Mouse (Mus musculus): ENCODE measurements around the gene Fgfr2.

Gene Fgfr2

DNA sequence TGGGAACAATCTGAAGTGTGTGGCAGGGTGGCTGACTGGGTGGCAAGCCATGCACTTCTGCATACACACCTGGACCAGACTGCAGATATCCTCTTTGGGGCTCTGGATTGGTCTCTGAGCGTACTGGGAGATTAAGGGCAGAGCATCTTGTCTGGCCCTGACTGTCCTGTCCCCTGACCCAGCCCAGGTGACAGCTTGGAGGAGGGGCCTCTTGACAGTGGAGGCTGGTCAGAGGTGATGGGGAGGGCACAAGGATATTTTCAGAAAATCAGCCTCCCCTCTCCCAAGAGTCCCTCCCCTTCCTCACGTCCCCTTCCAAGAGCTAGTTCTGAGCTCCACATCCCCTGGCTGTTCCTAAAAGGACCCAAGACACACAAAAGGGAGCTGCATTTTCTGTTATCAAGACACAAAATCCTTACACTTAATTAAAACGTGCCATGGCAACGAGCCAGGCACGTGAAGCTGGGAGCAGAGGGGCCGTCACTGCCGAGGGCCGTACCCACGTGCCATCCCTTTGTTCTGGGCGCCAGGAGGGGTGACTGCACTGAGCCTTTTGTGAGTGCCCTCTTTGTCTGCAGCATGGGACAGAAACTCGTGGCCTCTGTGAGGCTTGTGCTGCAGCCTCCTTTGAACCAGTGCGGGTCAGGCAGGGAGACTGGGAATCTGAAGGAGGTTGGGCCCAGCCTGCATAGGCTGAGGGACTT is 1525.2 kb downstream of the Fgfr2 start:
- DNase-seq (ENCODE audit: low read depth): no peak

DNA sequence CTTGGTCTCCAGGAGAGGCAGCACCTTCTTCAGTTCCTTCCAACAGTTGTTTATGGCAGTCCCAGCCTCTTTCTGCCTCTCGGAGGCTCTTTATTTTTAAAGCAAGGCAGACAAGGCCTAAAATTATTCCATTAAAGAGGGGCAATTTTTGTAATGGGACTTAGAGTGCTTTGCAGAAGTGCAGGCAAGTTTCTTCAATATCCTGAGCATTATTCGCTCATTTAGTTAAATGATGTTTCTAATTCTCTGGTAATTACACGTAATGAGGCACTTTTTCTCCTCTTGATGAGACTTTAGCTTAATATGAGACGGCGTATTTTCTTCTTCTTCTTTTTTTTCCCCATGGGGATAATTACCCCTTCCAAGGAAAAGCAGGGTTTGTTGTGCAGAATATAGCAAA is 1537.6 kb downstream of the Fgfr2 start:
- no peak for DNase-seq (ENCODE audit: low read depth)

DNA sequence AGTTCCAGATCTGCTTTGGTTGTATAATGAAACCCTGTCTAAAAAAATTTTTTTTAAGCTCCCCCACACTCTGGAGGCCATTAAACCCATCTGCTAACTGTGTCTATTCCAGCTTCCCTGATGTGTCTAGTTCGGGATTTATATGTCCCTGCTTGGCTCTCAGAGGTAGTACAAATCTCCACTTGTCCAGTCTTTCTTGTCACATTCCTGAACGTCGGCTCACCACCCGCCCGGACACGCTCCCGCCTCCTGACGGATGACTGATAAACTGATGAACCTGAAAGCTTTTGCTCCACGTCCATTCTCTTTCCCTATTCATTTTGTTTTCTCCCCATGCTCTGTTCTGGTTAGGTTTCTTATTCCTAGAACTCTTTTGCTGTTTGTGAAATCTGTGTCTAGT is 1541.0 kb downstream of the Fgfr2 start:
- DNase-seq (ENCODE audit: low read depth): no peak

DNA sequence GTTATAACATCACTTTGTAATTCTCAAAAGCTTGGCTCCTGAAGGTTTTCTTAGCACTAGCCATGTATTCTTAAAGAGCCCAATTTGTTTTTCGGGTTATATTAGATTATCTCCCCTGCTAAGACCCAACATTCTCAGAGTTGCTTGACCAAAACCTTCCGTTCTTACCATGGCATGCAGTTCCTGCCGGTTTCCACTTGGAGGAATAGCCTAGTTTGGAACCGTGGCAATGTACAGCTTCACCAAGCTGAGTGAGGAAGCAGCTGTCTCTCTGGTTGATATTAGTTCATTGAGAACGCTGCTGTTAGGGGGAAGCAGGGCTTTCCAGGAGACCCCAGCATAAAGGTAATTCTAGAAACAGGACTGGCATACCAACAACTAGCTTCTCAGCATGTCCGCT is 1547.9 kb downstream of the Fgfr2 start:
- DNase-seq (ENCODE audit: low read depth): no peak

DNA sequence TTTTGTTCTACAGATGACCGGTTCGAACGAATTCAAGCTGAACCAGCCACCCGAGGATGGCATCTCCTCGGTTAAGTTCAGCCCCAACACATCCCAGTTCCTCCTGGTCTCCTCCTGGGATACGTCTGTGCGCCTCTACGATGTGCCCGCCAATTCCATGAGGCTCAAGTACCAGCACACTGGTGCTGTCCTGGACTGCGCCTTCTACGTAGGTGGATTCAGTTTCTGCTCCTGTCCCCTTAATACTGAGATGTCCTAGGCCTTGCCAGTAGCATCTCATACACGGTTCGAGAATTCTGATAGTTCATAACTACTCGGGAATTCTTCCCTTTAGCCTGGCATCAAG is 1562.5 kb downstream of the Fgfr2 start:
- no peak for DNase-seq (ENCODE audit: low read depth)

GRCm38 (mm10) chr7:131559986-131560696 is 1563.0 kb downstream of the Fgfr2 start, which contains the start of gene Bub3:
TSS of gene Bub3 (plus strand) at chr7:131560222.
- DNase-seq (ENCODE audit: low read depth): peak; percentile 98

DNA sequence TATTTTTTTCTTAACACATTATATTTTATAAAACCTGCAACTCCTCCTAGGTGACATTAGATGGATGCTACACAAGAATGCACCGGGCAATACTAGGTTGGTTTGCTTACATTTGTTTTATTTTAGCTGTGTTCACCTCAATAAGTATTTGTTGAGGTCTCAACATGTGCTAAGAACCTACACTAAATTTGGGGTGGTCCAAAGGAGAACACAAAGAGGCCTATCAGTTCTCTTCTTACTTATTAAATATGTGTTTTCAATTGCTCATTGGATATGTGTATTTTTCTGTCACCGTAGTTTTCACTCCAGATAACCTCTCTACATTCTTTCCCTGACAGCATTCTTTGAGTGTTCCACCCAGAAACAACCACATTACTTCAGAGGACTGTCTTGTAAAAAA is 1565.4 kb downstream of the Fgfr2 start:
- DNase-seq (ENCODE audit: low read depth): no peak

DNA sequence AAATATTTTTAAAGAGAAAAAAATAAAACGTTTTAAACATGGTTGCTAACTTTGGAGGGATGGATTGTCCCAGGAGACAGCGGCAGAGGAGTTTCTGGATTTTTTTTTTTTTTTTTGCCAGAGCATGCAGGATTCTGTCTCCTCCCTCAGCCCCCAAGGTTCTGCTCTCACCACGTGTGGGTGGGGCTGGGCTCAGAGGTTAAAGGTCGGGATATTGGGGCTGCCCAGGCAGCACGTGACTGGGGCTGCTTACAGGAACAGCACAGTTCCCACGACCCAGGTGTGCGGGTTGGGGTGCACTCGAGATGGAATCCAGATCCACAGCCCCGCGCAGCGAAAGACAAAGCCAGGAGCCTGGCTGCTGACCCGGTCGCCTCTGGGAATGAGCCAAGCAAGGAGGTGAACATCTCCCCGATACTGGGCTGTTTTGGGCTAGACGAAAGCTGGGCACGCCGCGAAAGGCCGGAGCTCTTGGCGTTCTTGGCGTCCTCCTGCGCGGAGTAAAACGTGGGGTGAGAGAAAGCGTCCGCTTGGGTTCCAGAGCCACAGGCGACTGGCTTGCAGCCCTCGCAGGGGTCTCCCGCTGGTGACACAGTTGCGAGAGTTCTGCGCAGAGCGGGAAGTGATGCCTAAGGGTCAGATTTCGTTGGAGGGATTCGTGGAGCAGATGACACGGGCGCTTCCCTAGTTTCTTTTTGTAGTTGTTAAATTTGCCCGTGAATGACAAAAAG is 1566.4 kb downstream of the Fgfr2 start:
- DNase-seq (ENCODE audit: low read depth): no peak

DNA sequence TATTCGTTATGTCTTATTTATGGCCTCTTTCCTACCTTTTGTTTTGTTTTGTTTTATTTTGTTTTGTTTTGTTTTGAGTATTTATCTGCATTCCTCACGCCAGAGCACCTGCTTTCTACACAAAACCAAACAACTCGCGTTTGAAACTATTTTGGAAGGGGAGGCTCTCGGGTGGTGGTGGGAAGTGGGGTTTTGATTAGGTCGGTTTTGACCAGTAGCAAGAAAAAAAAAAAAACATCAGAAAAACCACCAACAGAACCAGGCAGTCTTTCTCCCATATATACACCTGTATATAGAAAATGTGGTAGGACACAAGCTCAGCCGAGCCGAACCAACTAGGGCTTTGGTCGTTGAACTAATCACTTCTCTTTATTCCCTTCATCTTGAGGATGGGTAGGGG is 1567.0 kb downstream of the Fgfr2 start:
- no peak for DNase-seq (ENCODE audit: low read depth)

DNA sequence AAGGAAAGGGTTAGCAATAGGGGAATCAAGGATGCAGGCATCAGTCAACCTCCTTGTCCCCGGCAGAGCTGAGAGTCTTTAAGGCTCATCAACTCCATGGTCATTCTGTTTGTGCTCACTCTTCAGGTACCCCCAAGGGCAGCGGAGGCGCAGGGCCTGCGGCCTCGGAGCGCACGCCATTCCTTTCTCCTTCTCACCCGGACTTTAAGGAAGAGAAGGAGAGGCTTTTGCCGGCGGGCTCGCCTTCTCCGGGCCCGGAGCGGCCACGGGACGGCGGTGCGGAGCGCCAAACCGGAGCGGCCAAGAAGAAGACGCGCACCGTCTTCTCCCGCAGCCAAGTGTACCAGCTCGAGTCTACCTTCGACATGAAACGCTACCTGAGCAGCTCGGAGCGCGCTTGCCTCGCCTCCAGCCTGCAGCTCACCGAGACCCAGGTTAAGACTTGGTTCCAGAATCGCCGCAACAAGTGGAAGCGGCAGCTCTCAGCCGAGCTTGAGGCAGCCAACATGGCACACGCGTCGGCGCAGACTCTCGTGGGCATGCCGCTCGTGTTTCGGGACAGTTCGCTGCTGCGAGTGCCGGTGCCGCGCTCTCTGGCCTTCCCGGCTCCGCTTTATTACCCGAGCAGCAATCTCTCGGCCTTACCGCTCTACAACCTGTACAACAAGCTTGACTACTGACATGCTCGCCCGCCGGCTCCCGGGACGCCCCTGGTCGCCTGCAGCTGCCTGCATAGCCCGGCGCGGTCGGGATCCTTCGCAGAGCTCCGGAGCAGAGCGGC is 1567.7 kb downstream of the Fgfr2 start:
- DNase-seq (ENCODE audit: low read depth): no peak

DNA sequence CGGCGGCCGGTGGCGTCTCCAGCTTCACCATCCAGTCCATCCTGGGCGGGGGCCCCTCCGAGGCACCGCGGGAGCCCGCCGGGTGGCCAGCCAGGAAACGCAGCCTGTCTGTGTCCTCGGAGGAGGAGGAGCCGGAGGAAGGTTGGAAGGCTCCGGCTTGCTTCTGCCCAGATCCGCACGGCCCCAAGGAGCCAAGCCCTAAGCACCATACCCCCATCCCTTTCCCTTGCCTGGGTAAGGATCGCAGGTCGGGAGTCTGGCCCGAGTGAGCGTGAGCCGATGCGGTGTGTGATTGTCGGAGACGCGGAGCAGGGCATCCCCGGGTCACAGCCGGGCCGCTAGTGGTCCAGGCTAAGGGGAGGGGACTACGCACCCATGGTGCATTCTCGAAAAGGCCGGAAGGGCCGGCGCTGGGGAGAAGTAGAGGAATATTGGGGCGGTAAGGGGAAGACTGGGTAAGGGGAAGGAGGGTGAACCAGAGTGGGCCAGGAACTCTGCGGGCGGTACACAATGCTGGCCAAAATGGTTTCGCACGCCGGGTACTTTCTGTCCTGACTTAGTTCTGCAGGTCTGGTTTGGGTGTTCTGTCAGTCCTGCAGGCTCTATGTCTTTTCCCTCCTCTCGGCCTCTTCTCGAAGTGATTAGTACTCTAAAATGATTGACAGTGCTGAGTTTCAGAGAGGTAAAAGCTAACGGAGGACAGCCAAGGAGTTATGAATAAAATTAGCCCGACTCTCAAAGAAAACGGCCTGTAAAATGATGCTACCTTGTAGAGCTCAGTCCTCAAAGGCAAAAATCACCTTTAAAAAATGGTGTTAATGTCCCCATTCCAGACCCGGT is 1568.6 kb downstream of the Fgfr2 start:
- DNase-seq (ENCODE audit: low read depth): no peak

- no peak for DNase-seq (ENCODE audit: low read depth)
These were observed 1569.4 kb downstream of the Fgfr2 start for GRCm38 (mm10) chr7:131553771-131554175.

GRCm38 (mm10) chr7:131552781-131553180 is 1570.4 kb downstream of the Fgfr2 start:
- DNase-seq (ENCODE audit: low read depth): no peak

- DNase-seq (ENCODE audit: low read depth): no peak
These were observed 1571.0 kb downstream of the Fgfr2 start for GRCm38 (mm10) chr7:131551931-131552741.

- DNase-seq (ENCODE audit: low read depth): no peak
These were observed 1571.7 kb downstream of the Fgfr2 start for GRCm38 (mm10) chr7:131551471-131551870.

DNA sequence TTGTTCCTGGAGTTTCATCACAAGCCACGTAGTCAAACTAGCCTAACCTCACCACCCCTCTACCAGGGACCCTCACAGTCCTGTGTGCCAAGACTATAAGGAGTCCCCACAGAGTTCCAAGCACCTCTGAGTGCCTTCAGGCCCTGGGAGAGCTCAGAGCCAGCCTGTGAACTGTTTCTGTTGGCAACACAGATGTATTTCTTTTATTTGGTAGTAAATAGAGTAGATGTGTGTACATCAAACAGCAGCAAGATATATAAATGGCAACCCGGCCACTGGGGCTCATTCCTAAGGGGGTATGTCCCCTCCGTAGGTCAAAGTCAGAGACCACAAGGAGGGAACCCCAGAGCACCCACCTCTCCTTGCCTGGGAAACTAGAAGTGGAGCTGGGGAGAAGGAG is 1574.7 kb downstream of the Fgfr2 start, which contains the start of gene Hmx2:
Gene Hmx2, plus strand, starts transcription at position 301 of the 400 bp plus-strand sequence.
- DNase-seq (ENCODE audit: low read depth): no peak

DNA sequence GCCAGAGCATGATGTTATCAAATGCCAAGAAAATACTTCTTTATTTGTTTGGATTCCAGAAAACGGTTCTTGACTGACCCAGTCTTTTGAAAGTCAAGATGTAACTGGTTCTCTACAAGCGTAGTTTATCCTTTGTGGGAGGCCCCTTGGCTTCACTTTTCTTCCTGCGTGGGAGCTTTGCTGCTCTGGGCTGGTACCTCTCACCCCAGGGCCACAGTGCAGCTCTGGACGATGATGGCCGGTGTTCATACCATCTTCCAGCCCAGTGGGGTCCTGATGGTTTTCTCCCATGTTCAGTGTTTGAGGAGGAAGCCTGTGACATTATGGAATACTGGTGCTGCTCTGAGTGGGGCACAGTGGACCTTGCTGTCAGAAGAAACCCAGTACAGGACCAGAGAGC is 1575.7 kb downstream of the Fgfr2 start:
- no peak for DNase-seq (ENCODE audit: low read depth)

DNA sequence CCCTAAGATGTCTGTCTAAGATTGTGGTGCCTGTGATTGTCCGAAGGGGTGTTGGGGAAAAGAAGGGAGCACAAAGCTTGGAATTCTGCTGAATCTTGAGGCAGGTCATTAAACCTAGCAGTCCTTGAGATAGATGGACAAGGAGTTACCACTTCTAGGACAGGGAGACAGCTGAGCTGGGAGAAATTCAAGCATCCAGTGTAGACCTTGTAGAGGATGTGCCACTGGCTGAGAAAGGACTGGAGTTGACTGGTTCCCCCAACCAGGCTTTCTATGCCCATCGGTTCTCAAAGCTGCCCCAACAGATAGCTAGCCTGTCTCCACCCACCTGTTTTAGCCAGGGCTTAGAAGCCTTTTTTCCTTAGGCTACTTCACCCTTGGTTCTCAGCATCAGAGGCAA is 1576.7 kb downstream of the Fgfr2 start:
- no peak for DNase-seq (ENCODE audit: low read depth)

DNA sequence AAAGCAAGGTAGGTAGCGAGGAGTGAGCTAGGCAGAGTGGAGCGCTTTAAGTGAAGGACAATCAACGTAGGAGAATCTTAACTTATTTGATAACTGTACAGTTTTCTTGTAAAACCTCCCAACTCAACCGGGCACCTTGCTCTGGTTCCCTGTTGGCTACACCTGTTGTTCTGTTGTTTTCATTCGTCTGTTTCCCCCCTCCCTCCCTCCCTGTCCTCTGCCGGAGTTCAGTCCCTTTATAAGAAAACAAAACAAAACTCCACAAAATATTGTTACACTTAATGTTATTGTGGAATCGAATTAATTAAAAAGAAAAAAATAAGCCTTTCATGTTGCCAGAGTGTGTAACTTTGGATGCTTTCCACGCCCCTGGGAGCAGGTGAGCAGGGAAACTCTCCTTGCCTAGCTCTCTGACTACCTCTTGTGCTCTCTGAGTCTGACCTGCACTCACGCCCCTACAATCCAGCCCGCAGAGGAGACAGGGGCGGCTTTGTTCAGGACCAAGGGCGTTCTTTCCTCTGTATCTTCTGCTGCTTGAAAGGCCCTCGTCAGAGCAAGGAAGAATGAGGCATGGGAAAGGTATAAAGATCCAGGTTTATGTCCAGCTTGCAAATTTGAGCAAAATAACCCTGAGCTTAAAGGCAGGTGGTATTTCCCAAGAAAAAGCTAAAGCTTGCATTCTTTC is 1577.3 kb downstream of the Fgfr2 start:
- DNase-seq (ENCODE audit: low read depth): no peak

DNA sequence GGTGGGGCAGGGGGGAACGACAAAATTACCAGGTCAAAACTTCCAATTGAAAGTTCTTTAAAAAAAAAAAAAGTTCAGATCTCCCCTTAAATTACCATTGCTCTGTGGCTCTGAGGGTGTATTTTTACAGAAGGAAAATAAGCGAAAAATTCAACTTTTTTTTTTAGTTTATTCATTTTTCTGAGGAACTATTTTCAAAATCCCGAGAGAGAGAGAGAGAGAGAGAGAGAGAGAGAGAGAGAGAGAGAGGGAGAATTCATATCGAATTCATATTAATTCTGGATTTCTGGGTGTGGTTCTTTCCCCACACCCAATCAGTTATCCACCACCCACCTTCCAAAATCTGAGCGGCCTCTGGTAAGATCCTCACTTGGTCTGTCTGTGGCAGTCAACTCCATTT is 1578.3 kb downstream of the Fgfr2 start:
- no peak for DNase-seq (ENCODE audit: low read depth)

All from 416B (cell line).